Mouse (Mus musculus): ENCODE measurements around the gene Gspt1. TPM values are rescaled to one million over a fixed set of nuclear protein-coding genes. Genes with fewer than 3 reads are reported as not detected.
"Not testable (repeated sequence)": the region's sequence is repeated elsewhere in the genome, so short reads cannot be mapped to it uniquely, and the experiment has no call there.

Gene Gspt1
- total and polyA plus RNA-seq, 3 experiments = 84.4 to 547 (median 376) TPM

GRCm38 (mm10) chr16:11303741-11304140, 49.6 kb upstream of the Gspt1 start:
- no peaks in the 10 kb centered on the region for H3K79me2 ChIP-seq (ENCODE audit: control insufficient read depth, insufficient read depth, low read length, poor library complexity)

GRCm38 (mm10) chr16:11297700-11298099, 43.6 kb upstream of the Gspt1 start:
- H3K79me2 ChIP-seq (ENCODE audit: control insufficient read depth, insufficient read depth, low read length, poor library complexity); H3K4me1 ChIP-seq (ENCODE audit: control insufficient read depth in 1 of 2, insufficient read depth in 2 of 2, low read length in 2 of 2); H3K9ac ChIP-seq (ENCODE audit: control insufficient read depth, low read depth, low read length, poor library complexity, severe bottlenecking); H3K36me3 ChIP-seq (ENCODE audit: control insufficient read depth in 1 of 2, insufficient read depth in 2 of 2, low read length in 2 of 2); H3K4me3 ChIP-seq (ENCODE audit: control insufficient read depth in 1 of 2, insufficient read depth in 1 of 2, low read depth in 2 of 2, low read length in 2 of 2); H3K9me3 ChIP-seq (replicated peaks; ENCODE audit: insufficient read depth, low read length); H3K27ac ChIP-seq (ENCODE audit: control insufficient read depth, low read depth, low read length); H3K27me3 ChIP-seq (ENCODE audit: control insufficient read depth in 1 of 2, insufficient read depth in 2 of 2, low read length in 2 of 2): not testable (repeated sequence)
- TF ChIP-seq RAD21 (IDR thresholded peaks at IDR 0.05; ENCODE audit: low read depth, low read length) (peak; percentile 69), SMC3 (IDR thresholded peaks at IDR 0.05; ENCODE audit: low read depth, low read length) (peak; percentile 46), CTCF (IDR thresholded peaks at IDR 0.05 in 2 of 3, conservative IDR thresholded peaks at IDR 0.05 in 1 of 3; ENCODE audit: control insufficient read depth in 1 of 3, insufficient read depth in 1 of 3, low read depth in 2 of 3, low read length in 3 of 3, poor library complexity in 1 of 3, severe bottlenecking in 1 of 3) (peak; percentile 11 to 54 (median 22); a peak in 2 of 6 replicates), ZC3H11A (IDR thresholded peaks at IDR 0.05; ENCODE audit: low read depth, low read length) (peak; percentile 44)
- DNase-seq (ENCODE audit: low read depth, low spot score) = peak; percentile 42

More at GRCm38 (mm10) chr16:11303741-11304140, 49.6 kb upstream of the Gspt1 start:
- Histone ChIP-seq H3K27me3 (ENCODE audit: control insufficient read depth in 1 of 2, insufficient read depth in 2 of 2, low read length in 2 of 2) (no peaks in the 10 kb centered on the region), H3K9ac (ENCODE audit: control insufficient read depth, low read depth, low read length, poor library complexity, severe bottlenecking) (no peak overlapping the region), H3K27ac (ENCODE audit: control insufficient read depth, low read depth, low read length) (no peak overlapping the region), H3K4me3 (ENCODE audit: control insufficient read depth in 1 of 2, insufficient read depth in 1 of 2, low read depth in 2 of 2, low read length in 2 of 2) (no peak overlapping the region), H3K9me3 (replicated peaks; ENCODE audit: insufficient read depth, low read length) (no peaks in the 10 kb centered on the region), H3K4me1 (ENCODE audit: control insufficient read depth in 1 of 2, insufficient read depth in 2 of 2, low read length in 2 of 2) (no peaks in the 10 kb centered on the region), H3K36me3 (ENCODE audit: control insufficient read depth in 1 of 2, insufficient read depth in 2 of 2, low read length in 2 of 2) (no peaks in the 10 kb centered on the region)
- DNase-seq (ENCODE audit: low read depth, low spot score) = no peak
- TF ChIP-seq TBP (IDR thresholded peaks at IDR 0.05; ENCODE audit: low read depth, low read length) (no peak), POLR2AphosphoS2 (IDR thresholded peaks at IDR 0.05; ENCODE audit: low read length) (no peak), GATA1 (IDR thresholded peaks at IDR 0.05; ENCODE audit: low read depth, low read length) (no peak)

- not testable (repeated sequence) for H3K9ac ChIP-seq (ENCODE audit: control insufficient read depth, low read depth, low read length, poor library complexity, severe bottlenecking); H3K27ac ChIP-seq (ENCODE audit: control insufficient read depth, low read depth, low read length); H3K36me3 ChIP-seq (ENCODE audit: control insufficient read depth in 1 of 2, insufficient read depth in 2 of 2, low read length in 2 of 2); H3K4me3 ChIP-seq (ENCODE audit: control insufficient read depth in 1 of 2, insufficient read depth in 1 of 2, low read depth in 2 of 2, low read length in 2 of 2); H3K79me2 ChIP-seq (ENCODE audit: control insufficient read depth, insufficient read depth, low read length, poor library complexity); H3K27me3 ChIP-seq (ENCODE audit: control insufficient read depth in 1 of 2, insufficient read depth in 2 of 2, low read length in 2 of 2); H3K9me3 ChIP-seq (replicated peaks; ENCODE audit: insufficient read depth, low read length); H3K4me1 ChIP-seq (ENCODE audit: control insufficient read depth in 1 of 2, insufficient read depth in 2 of 2, low read length in 2 of 2); DNase-seq (ENCODE audit: low read depth, low spot score)
Measured at GRCm38 (mm10) chr16:11295583-11295982, 41.5 kb upstream of the Gspt1 start.

- not testable (repeated sequence) for H3K27ac ChIP-seq (ENCODE audit: control insufficient read depth, low read depth, low read length); H3K27me3 ChIP-seq (ENCODE audit: control insufficient read depth in 1 of 2, insufficient read depth in 2 of 2, low read length in 2 of 2); H3K36me3 ChIP-seq (ENCODE audit: control insufficient read depth in 1 of 2, insufficient read depth in 2 of 2, low read length in 2 of 2); H3K4me3 ChIP-seq (ENCODE audit: control insufficient read depth in 1 of 2, insufficient read depth in 1 of 2, low read depth in 2 of 2, low read length in 2 of 2); DNase-seq (ENCODE audit: low read depth, low spot score); H3K79me2 ChIP-seq (ENCODE audit: control insufficient read depth, insufficient read depth, low read length, poor library complexity); H3K9ac ChIP-seq (ENCODE audit: control insufficient read depth, low read depth, low read length, poor library complexity, severe bottlenecking); H3K9me3 ChIP-seq (replicated peaks; ENCODE audit: insufficient read depth, low read length)
- H3K4me1 ChIP-seq (ENCODE audit: control insufficient read depth in 1 of 2, insufficient read depth in 2 of 2, low read length in 2 of 2) = peaks cover 5 to 10% of the 10 kb centered on the region in 2 experiments
Measured at GRCm38 (mm10) chr16:11288873-11289272, 34.7 kb upstream of the Gspt1 start.

Data from MEL (cell line).